Mouse (Mus musculus) kidney, adult 2 months (tissue): ENCODE results near the gene Ccdc91.

Experiments
- CTCF ChIP-seq: fragments of 200-500 bp; conservative IDR thresholded peaks from 2 replicates; pipeline ENCODE4 v1.5.1; 2011; ENCODE audit warnings: low read depth, mild to moderate bottlenecking, control low read depth, low read length, moderate library complexity, mixed read lengths; ENCODE audit not compliant: insufficient read depth, insufficient read length
- POLR2A ChIP-seq: fragments of 200-500 bp; IDR thresholded peaks from one replicate; pipeline ENCODE4 v1.6.1; 2011; ENCODE audit warnings: low read depth, low read length, control low read depth

DNA sequence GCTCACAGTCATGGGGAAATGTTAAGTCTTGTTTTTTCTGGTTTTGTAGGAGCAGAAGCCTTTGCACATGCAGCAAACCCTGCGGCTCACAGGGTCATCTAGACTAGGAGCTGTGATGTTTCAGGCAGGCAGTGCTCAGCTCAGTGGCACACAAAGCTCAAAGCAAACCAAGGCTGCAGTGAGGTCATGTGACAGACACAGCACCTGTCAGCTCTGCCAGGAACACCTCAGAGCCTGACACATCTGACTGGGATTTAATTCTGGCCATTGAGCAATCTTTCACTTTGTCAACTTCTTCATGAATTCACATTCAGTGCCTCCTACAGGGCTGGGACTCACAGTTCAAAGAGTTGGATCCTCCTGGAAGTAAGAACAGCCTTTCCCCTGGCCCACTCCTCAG lies 185.1 kb downstream of the Ccdc91 start:
- TF ChIP-seq POLR2A (no peak), CTCF (no peak)
